Mouse (Mus musculus) spleen, adult 2 months (tissue): ENCODE results near the gene Cnn1.

Source experiments
- CTCF ChIP-seq: fragments of 200-500 bp; IDR thresholded peaks from 2 replicates; pipeline ENCODE4 v1.5.1; 2011; ENCODE audit warnings: mild to moderate bottlenecking, inconsistent platforms; ENCODE audit not compliant: insufficient read depth, insufficient read length, insufficient replicate concordance; ENCODE audit errors: extremely low read depth
- POLR2A ChIP-seq: fragments of 200-500 bp; IDR thresholded peaks from 2 replicates; pipeline ENCODE4 v1.6.1; 2011; ENCODE audit warnings: low read depth, low read length, inconsistent platforms

GRCm38 (mm10) chr9:22053657-22054056, 45.4 kb upstream of the Cnn1 start:
- TF ChIP-seq CTCF (no peak), POLR2A (no peak)
